Mouse (Mus musculus) neural tube, embryonic 11.5 days (tissue): ENCODE measurements around the gene Dmkn. TPM values are rescaled to one million over a fixed set of nuclear protein-coding genes. Genes with fewer than 3 reads are reported as not detected.

Source experiments
- ATAC-seq: fragments of 200-750 bp; cut with Nextera tagmentation; 2 replicates; pipeline ENCODE4 v1.8.0; 2017; ENCODE audit warnings: moderate number of reproducible peaks, mild to moderate bottlenecking, moderate TSS enrichment, moderate library complexity; ENCODE audit not compliant: insufficient read depth, low FRiP score, low TSS enrichment
- DNase-seq: peaks from one replicate; pipeline ENCODE4 v3.0.0-alpha.2; 2015; ENCODE audit warnings: low spot score
- H3K27ac ChIP-seq: fragments of 300-500 bp; sonication (generic); 2 replicates; pipeline ENCODE4 v1.5.1; 2014; ENCODE audit warnings: low read depth, mild to moderate bottlenecking, low read length
- H3K27me3 ChIP-seq: fragments of 300-500 bp; sonication (generic); 2 replicates; pipeline ENCODE4 v1.6.1; 2014; ENCODE audit warnings: mild to moderate bottlenecking, low read length, mixed read lengths; ENCODE audit not compliant: control insufficient read depth, insufficient read depth
- H3K36me3 ChIP-seq: fragments of 300-500 bp; sonication (generic); 2 replicates; pipeline ENCODE4 v1.6.1; 2014; ENCODE audit warnings: mild to moderate bottlenecking, low read length, moderate library complexity, mixed read lengths; ENCODE audit not compliant: control insufficient read depth, insufficient read depth
- H3K4me1 ChIP-seq: fragments of 300-500 bp; sonication (generic); 2 replicates; pipeline ENCODE4 v1.6.1; 2014; ENCODE audit warnings: low read length, mixed read lengths; ENCODE audit not compliant: control insufficient read depth, insufficient read depth
- H3K4me2 ChIP-seq: fragments of 300-500 bp; sonication (generic); 2 replicates; pipeline ENCODE4 v1.6.1; 2014; ENCODE audit warnings: low read depth, mild to moderate bottlenecking, moderate library complexity
- H3K4me3 ChIP-seq: fragments of 300-500 bp; sonication (generic); 2 replicates; pipeline ENCODE4 v1.5.1; 2014; ENCODE audit warnings: low read depth, low read length
- H3K9ac ChIP-seq: fragments of 300-500 bp; sonication (generic); 2 replicates; pipeline ENCODE4 v1.6.1; 2014; ENCODE audit warnings: mild to moderate bottlenecking, low read length
- H3K9me3 ChIP-seq: fragments of 300-500 bp; sonication (generic); 2 replicates; pipeline ENCODE4 v1.6.1; 2016; ENCODE audit warnings: low read length; ENCODE audit not compliant: control insufficient read depth
- WGBS: fragments of 180-500 bp; shearing (Covaris S2); extraction: QIAGEN DNeasy Blood & Tissue Kit; methylation state at CpG from one replicate; pipeline ENCODE4 v1.1.7; 2014; 5-methylcytosine and 5-hydroxymethylcytosine counted together
- polyA plus RNA-seq: library from polyadenylated mRNA; unstranded; fragments of >200 nt; fragmentation: Nextera tagmentation; extraction: Ambion mirVana; gene quantifications from 2 replicates; pipeline ENCODE4 v1.2.1, GENCODE M21; 2014

Gene Dmkn
- polyA plus RNA-seq, 1 experiment from 2014 or later: not detected

DNA sequence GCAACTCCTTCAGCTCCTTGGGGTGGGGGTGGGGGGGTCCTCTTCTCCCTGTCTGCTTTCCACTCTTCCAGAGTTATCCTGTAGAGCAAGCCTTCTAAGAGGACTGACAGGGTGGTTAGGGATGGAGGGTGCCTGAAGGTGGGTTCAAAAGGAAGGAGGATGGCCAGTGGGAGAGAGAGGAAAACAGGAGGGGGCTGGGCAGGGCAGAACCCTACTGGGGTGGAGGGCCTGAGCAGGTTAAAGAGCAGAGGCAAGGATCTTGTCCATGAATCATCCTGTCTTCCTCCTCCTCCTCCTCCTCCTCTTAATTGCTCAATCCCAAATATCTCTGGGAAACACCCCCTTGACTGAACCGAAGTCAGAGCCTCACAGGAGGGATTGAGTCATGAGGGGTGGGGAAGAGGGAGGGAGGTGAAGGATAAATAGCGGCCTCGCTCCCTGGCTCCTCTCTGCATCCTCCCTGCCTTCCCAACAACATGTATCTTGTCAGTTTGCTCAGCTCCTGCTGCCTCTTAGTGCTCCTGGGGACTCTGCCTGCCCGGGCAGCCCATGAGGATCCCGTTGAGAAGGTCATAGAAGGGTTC is 12.4 kb upstream of the Dmkn start, which contains the start of gene Sbsn:
Sbsn (plus strand) TSS at position 386 of the 584 bp plus-strand sequence.
- no peaks in the 10 kb centered on the region for H3K27me3 ChIP-seq
- 60% methylated on average over 5 of the region's 5 CpGs for WGBS
- no peak within 1 kb of the TSS for H3K27ac ChIP-seq
- H3K4me1 ChIP-seq: no peaks in the 10 kb centered on the region
- H3K4me2 ChIP-seq: no peak within 1 kb of the TSS
- H3K4me3 ChIP-seq: no peak within 1 kb of the TSS
- no peaks in the 10 kb centered on the region for H3K36me3 ChIP-seq
- ATAC-seq (no peak), DNase-seq (no peak)
- H3K9ac ChIP-seq: no peak within 1 kb of the TSS
- no peaks in the 10 kb centered on the region for H3K9me3 ChIP-seq

DNA sequence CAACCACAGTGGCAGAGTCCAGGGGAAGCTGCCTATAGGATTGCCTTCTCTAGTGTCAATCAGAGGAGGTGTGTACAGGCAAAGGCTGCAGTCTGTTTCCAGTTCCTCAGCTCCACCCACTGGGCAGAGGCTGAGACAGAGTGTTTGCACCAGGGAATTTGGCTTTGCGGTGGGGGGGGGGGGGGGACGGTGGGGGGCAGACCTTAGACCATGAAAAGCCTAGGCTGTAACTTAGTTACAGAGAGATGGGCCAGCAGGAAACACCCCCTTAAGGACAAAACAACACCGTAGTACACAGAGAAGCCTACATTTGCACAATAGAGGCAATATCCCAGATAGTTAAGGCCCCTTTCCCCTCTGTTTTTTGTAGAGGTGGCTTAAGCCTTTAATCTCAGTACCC is 6.6 kb upstream of the Dmkn start:
- no peak for DNase-seq

DNA sequence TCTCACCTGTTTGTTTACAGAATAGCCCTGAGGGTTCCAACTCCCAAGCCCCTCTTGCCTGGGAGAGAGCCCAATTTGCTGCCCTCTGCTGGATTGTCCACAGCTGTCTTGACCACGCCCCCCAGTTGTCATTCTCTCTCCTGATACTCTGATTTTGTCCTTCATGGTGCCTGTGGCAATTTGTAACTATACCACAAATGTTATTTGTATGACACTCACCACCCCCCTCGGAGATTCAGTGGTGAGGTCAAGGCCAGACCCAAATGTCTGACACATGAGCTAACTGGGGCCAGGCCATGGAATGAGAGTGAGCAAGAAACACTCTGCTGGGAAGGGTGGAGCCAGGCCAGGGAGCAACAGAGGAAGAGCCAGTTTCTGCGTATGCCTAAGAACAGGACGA is 4.7 kb upstream of the Dmkn start:
- Histone ChIP-seq H3K4me1 (no peaks in the 10 kb centered on the region), H3K4me3 (no peak overlapping the region), H3K9me3 (no peaks in the 10 kb centered on the region), H3K27ac (no peak overlapping the region), H3K36me3 (no peaks in the 10 kb centered on the region), H3K4me2 (no peak overlapping the region), H3K9ac (no peak overlapping the region), H3K27me3 (no peaks in the 10 kb centered on the region)
- WGBS: 34% methylated on average over 4 of the region's 4 CpGs
- no peak for ATAC-seq
- DNase-seq: peak; percentile 27

More for the DNA sequence above, 6.6 kb upstream of the Dmkn start:
- no peaks in the 10 kb centered on the region for H3K9me3 ChIP-seq
- ATAC-seq: no peak
- no peak overlapping the region for H3K4me2 ChIP-seq
- WGBS: 67% methylated on average over 3 of the region's 3 CpGs
- H3K9ac ChIP-seq: no peak overlapping the region
- H3K27ac ChIP-seq: no peak overlapping the region
- H3K27me3 ChIP-seq: no peaks in the 10 kb centered on the region
- H3K36me3 ChIP-seq: no peaks in the 10 kb centered on the region
- no peaks in the 10 kb centered on the region for H3K4me1 ChIP-seq
- H3K4me3 ChIP-seq: no peak overlapping the region

DNA sequence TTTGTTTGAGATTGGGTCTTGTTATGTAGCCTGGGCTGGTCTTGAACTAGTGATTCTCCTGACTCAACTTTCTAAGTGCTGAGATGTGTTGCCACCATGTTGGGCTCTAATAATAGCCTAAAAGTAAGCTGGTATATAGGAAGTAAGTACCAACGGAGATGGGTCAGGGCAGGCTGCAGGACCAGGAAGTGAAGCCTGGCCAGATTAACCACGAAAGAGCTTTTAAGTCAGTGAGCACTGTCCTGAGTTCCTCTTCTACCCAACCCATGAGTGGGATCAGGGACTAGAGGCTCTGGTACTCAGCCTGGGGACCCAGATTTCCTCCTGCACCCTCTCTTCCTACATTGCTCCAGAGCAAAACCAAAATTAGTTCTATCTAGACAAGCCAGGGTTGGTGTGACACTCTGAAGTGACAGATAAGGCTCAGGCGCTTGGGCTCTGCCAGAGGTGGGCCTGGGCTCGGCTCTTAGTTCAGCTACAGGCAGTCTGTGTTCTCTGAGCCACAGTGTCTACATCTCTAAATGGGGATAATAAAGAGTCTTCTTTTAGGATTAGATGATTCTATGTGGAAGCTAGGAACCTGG is 1.7 kb upstream of the Dmkn start:
- no peak for ATAC-seq
- WGBS: 82% methylated on average over 4 of the region's 4 CpGs
- no peak overlapping the region for H3K9ac ChIP-seq

DNA sequence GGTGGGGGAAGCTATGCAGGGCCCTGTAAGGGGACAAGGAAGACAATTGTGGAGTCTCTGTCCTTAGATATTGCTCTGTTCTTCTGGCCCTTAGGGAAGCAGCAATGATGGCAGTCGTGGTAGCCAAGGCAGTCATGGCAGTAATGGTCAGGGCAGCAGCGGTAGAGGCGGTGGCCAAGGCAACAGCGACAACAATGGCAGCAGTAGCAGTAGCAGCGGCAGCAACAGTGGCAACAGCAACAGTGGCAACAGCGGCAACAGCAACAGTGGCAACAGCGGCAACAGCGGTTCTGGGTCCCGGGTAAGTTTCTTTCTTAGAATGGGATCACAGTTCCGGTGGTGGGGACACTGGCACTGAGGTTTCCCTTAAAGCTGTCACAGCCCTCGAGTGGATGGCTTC is 1.6 kb downstream of the Dmkn start:
- no peak for DNase-seq
- 40% methylated on average over 11 of the region's 11 CpGs for WGBS
- Histone ChIP-seq H3K4me1 (no peaks in the 10 kb centered on the region), H3K36me3 (no peaks in the 10 kb centered on the region), H3K27me3 (no peaks in the 10 kb centered on the region), H3K27ac (no peak overlapping the region), H3K9me3 (no peaks in the 10 kb centered on the region), H3K9ac (no peak overlapping the region), H3K4me3 (no peak overlapping the region), H3K4me2 (0 out of 2 replicates have a peak overlapping the region, but pooled peaks have one; percentile 13)
- ATAC-seq: no peak; the same call in 1 of the 2 replicates

More for the DNA sequence above, 1.7 kb upstream of the Dmkn start:
- DNase-seq: no peak
- Histone ChIP-seq H3K9me3 (no peaks in the 10 kb centered on the region), H3K27ac (no peak overlapping the region), H3K4me1 (no peaks in the 10 kb centered on the region), H3K4me2 (no peak overlapping the region), H3K4me3 (no peak overlapping the region), H3K36me3 (no peaks in the 10 kb centered on the region), H3K27me3 (no peaks in the 10 kb centered on the region)

DNA sequence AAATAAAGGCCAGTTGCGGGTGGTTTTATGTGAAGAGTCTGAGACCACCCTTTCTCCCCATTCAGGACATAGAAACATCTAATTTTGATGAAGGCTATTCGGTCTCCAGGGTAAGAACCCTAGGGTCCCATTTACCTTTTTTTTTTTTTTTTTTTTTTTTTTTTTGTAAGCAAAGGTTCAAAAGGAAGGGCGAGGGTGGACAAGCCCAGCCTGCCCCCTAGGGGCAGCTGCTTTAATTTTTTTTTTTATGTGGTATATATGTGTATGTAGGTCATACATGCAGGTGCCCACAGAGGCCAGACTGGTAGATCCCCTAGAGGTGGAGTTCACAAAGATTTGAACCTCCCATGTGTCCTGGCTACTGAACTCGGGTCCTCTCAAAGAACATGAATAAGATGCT is 2.9 kb downstream of the Dmkn start:
- no peaks in the 10 kb centered on the region for H3K27me3 ChIP-seq
- no peak overlapping the region for H3K4me2 ChIP-seq
- DNase-seq: no peak
- H3K36me3 ChIP-seq: no peaks in the 10 kb centered on the region
- H3K4me3 ChIP-seq: no peak overlapping the region
- no peak overlapping the region for H3K27ac ChIP-seq
- no peaks in the 10 kb centered on the region for H3K4me1 ChIP-seq
- WGBS: 80% methylated on average over 4 of the region's 4 CpGs
- H3K9me3 ChIP-seq: no peaks in the 10 kb centered on the region
- no peak for ATAC-seq
- H3K9ac ChIP-seq: no peak overlapping the region

DNA sequence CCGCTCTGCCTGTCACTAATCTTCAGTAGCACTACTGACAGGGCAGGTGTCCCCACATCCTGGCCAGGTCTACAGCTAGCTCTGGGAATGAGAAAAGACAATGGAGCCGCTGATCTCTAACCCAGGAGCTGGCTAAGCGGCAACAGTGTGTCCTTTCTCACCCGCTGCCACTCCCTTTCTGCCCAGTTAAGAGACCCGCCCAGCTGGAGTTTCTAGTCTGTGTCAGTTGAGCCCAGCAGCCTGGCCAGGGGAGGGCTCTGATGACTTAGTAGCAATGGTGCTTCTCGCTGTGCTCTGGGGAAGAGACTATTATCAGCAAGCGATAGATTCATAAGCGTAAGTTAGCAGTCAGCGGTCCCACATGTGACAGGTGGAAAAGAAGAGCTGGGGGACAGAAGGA is 5.7 kb downstream of the Dmkn start:
- no peaks in the 10 kb centered on the region for H3K36me3 ChIP-seq
- H3K9ac ChIP-seq: no peak overlapping the region
- no peaks in the 10 kb centered on the region for H3K9me3 ChIP-seq
- H3K27ac ChIP-seq: no peak overlapping the region
- no peak overlapping the region for H3K4me2 ChIP-seq
- no peak for ATAC-seq
- WGBS: 40% methylated on average over 9 of the region's 9 CpGs
- no peak for DNase-seq
- no peaks in the 10 kb centered on the region for H3K4me1 ChIP-seq
- H3K27me3 ChIP-seq: no peaks in the 10 kb centered on the region
- no peak overlapping the region for H3K4me3 ChIP-seq

DNA sequence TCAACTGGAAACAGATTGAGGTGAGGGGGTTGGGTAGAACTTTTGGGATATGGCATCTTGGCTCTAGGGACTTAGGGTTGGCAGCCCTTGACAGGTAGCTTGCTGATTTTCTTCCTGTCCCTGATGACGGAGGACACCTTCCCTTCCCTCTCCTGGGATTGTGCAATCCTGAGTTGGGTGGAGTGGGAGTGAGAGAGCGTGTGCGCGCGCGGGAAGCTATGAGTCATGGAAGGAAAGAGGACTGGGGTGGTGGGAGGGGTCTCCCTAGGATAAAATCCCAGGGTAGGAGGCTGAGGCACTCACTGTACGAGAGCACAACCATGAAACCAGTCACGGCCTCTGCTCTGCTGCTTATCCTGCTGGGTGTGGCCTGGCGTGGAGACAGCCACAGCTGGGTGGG is 12.5 kb downstream of the Dmkn start:
- 87% methylated on average over 9 of the region's 9 CpGs for WGBS

DNA sequence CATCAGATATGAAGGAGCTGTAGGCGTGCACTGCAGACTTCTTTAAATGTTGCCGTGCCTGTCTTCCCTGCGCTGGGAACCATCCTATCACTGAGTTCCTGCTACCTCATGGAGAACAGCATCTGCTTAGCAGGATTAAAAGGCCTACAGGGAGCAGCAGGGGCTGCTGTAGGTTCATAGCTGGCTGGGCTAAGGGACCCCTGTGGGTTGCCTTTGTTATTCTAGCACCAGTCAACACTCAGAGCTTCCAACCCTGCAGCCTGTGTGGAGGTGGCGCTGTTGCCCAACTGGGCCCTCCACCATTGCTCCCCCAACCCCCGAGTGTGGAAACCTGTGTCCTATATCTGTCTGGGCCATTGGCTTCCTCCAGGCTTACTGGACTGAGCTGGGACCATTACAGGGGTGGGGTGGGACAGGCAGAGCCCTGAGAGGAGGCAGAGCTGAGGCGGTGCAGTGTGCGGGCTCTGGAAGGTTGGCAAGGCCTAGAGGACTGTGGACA is 13.6 kb downstream of the Dmkn start:
- no peaks in the 10 kb centered on the region for H3K27me3 ChIP-seq
- no peak overlapping the region for H3K4me2 ChIP-seq
- ATAC-seq: no peak
- H3K27ac ChIP-seq: no peak overlapping the region
- H3K4me3 ChIP-seq: no peak overlapping the region
- no peaks in the 10 kb centered on the region for H3K36me3 ChIP-seq
- H3K9ac ChIP-seq: no peak overlapping the region
- H3K9me3 ChIP-seq: no peaks in the 10 kb centered on the region
- no peaks in the 10 kb centered on the region for H3K4me1 ChIP-seq
- no peak for DNase-seq
- 55% methylated on average over 7 of the region's 7 CpGs for WGBS

More for the DNA sequence above, 12.5 kb downstream of the Dmkn start:
- H3K36me3 ChIP-seq: no peaks in the 10 kb centered on the region
- no peak overlapping the region for H3K9ac ChIP-seq
- H3K27me3 ChIP-seq: no peaks in the 10 kb centered on the region
- DNase-seq (no peak), ATAC-seq (no peak)
- no peak overlapping the region for H3K27ac ChIP-seq
- no peaks in the 10 kb centered on the region for H3K4me1 ChIP-seq
- H3K4me2 ChIP-seq: no peak overlapping the region
- no peaks in the 10 kb centered on the region for H3K9me3 ChIP-seq
- H3K4me3 ChIP-seq: no peak overlapping the region
